Comparison of ENCODE assay signal across 2 mouse cellular contexts in genomic region chr13:13454249-13454648, GRCm38 (mm10). TPM values are rescaled to one million over a fixed set of nuclear protein-coding genes. Genes with fewer than 3 reads are reported as not detected.
"Had no signal": no experiment of that assay in that cellular context is flagged by ENCODE, and none has a peak within 500 bp of the region (broad histone marks: within the 10 kb centered on the region; RNA-seq: fewer than 3 reads in every experiment).

No protein-coding gene starts in this region.

RNA-seq across cellular contexts. Expression of gene Nid1, which starts 16.9 kb away (rescaled TPM):
- total RNA-seq: megakaryocyte, adult 5-6 weeks; megakaryocyte-erythroid progenitor cell, adult 5-6 weeks had no signal
